Mouse (Mus musculus): ENCODE data around the gene Col23a1.
"Not testable (repeated sequence)": the region's sequence is repeated elsewhere in the genome, so short reads cannot be mapped to it uniquely, and the experiment has no call there.

Gene Col23a1

GRCm38 (mm10) chr11:51328387-51328942, 38.7 kb downstream of the Col23a1 start:
- no peak for DNase-seq (ENCODE audit: low read depth, low spot score)

DNA sequence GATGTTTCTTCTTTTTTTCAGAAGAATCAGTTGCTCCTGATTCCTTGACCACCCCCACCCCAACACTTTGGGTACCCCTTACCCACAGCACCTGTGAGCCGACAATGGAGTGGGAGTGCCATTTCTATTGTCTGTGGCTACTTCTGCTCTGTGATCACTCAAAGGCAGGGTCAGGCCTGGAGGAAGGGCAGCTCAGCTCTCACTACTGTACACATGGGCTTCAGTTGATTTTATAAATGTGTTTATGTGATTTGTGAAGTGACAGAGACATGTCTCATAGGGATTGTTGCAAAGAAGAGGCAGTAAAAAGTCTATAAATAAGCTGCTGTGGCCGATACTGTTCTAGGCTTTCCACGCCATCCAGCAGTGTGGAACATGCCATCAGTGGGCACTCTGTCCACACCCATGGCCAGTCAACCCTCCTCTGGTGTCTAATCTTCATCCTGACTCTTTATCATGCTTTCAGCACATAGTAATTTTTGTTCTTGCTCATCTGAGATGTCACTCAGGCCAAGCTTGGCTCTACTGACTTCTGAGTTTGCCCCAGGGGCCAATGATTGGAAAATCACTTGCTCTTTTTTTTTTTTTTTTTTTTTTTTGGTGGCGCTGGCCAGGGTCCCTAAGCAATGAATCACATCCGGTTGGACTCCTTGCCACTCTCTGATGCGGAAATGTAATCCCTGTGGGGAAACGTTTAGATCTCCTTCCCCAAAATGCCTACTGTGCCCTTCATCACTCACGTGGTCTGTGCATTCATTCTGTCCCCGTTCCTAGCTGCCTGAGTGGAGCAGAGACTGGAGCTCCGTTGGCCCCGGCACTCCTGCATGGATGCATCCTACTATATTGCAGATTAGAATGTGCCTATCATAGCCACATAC, 40.4 kb downstream of the Col23a1 start:
- DNase-seq (ENCODE audit: low read depth, low spot score), result no peak

GRCm38 (mm10) chr11:51334017-51334416, 44.3 kb downstream of the Col23a1 start:
- no peak for DNase-seq (ENCODE audit: low read depth, low spot score)

- no peak for DNase-seq (ENCODE audit: low read depth, low spot score)
Measured at GRCm38 (mm10) chr11:51337585-51337984, 47.9 kb downstream of the Col23a1 start.

- DNase-seq (ENCODE audit: low read depth, low spot score), result no peak
Measured at GRCm38 (mm10) chr11:51338416-51338815, 48.7 kb downstream of the Col23a1 start.

- DNase-seq (ENCODE audit: low read depth, low spot score), result no peak
Measured at GRCm38 (mm10) chr11:51341091-51341490, 51.4 kb downstream of the Col23a1 start.

DNA sequence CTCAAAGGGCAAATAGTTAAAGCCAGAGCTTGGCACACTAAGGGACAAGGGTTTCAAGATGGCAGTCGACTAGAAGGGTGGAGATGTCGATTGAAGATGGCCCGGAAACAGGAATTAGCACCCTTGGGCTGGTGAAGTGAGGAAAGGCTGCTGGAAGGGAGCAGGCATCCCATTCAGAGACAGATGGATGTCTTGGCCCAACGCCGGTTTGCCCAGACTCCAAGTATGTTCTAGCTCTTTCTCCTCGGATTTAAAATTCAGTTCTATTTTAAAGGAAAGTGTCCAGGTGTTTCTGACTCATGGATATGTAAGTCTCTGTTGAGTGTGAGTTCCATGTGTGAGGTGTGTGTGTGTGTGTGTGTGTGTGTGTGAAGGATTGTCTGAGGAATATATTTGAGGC, 53.1 kb downstream of the Col23a1 start:
- DNase-seq (ENCODE audit: low read depth, low spot score), result no peak

DNA sequence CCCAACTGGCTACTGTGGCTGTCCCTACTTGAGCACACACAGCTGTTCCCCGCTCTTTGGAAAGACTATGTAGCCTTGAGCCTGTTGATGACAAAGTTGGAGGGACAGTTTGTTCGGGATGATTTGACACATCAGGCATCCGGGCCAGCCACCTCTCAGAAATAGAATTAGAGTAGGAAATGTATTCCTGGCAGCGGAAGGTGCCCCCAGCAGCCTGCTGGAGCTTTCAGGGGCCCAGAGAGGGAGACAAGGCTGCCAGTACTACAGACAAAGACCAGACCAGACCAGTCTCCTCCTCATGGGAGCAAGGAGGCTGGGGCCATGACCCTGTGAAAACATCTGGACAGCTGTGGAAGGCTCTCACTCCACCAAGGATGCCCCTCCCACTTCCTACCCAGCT, 53.6 kb downstream of the Col23a1 start:
- no peak for DNase-seq (ENCODE audit: low read depth, low spot score)

DNA sequence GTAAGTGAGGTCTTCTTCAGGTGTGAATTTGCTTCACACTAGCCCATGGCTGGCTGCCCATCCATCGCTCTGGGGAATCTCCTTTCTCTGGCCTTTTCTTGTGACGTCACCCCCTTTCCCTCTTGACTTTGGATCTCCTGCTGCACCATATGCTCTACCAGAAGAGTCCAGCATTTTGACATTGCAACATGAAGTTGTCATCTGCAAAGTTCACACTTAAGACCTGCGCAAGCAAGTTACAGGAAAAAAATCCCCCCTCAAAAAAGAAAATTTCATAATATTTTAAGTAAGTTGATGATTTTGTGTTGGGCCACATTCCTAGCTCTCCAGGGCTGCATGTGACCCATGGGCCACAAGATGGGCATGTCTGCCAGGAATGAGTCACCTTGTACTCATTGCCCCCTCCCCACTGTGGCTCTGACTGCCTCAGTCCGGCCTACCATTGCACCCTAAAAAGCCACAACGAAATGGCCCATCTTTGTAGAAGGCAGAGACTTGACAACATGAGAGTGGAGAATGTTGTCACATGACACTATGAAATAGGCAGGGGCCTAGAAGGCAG, 54.1 kb downstream of the Col23a1 start:
- no peak for DNase-seq (ENCODE audit: low read depth, low spot score)

- DNase-seq (ENCODE audit: low read depth, low spot score), result no peak
Measured at GRCm38 (mm10) chr11:51345481-51346465, 56.1 kb downstream of the Col23a1 start.

DNA sequence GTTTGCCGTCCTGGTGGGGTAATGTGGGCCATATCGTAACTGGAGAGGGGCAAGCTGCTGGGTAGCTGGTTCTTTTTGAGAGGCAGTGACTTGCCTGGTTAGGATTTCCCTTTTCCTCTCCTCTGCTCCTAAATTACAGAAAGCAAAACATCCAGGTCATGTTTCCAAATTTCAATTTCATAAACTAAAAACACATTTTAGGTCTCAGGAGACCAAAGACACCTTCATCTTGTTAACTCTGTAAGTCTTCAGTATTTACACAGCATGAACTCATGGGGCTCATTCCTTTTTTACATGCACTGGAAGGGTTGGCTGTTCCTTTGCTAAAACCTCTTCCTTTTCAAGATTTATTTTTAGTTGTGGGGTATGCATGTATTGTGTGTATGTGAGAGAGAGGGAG, 58.0 kb downstream of the Col23a1 start:
- no peak for DNase-seq (ENCODE audit: low read depth, low spot score)

DNA sequence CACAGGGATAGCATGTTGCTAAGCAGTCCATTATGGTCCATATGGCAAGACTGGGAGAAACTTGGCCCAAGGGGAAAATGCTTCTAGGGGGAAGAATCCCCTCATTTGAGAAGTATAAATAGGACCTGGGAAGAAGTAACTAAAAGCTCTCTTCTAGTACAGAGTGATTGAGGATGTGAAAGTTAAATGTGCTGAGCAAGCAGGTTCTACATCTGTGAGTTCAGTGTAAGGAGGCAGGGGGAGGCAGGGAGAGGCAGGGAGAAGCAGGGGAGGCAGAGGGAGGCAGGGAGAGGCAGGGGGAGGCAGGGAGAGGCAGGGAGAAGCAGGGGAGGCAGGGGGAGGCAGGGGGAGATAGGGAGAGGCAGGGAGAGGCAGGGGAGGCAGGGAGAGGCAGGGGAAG, 59.9 kb downstream of the Col23a1 start:
- no peak for DNase-seq (ENCODE audit: low read depth, low spot score)

DNA sequence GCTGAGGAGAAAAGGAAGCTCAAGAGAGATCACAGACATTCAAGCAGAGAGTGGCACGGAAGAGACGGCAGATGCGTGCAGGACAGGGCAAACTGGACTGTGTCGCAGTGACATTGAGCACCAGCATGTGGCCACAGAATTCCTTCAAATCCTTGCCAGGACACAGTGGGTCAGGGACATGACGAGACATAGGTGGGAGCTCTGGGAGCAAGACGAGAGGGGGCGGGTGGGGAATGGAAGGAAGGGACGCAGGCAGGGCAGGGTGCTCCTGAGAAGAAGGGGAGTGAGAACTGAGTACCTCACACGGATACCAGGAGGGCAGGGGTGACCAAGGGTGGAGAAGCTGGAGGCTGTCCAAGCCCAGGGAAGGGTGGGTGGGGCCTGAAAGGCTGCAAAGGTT, 61.4 kb downstream of the Col23a1 start:
- no peak for DNase-seq (ENCODE audit: low read depth, low spot score)

- DNase-seq (ENCODE audit: low read depth, low spot score), result no peak
Measured at GRCm38 (mm10) chr11:51351841-51352240, 62.1 kb downstream of the Col23a1 start.

- no peak for DNase-seq (ENCODE audit: low read depth, low spot score)
Measured at GRCm38 (mm10) chr11:51353746-51354145, 64.0 kb downstream of the Col23a1 start.

GRCm38 (mm10) chr11:51358981-51359380, 69.3 kb downstream of the Col23a1 start:
- DNase-seq (ENCODE audit: low read depth, low spot score), result not testable (repeated sequence)

GRCm38 (mm10) chr11:51364353-51364752, 74.6 kb downstream of the Col23a1 start:
- DNase-seq (ENCODE audit: low read depth, low spot score), result no peak

DNA sequence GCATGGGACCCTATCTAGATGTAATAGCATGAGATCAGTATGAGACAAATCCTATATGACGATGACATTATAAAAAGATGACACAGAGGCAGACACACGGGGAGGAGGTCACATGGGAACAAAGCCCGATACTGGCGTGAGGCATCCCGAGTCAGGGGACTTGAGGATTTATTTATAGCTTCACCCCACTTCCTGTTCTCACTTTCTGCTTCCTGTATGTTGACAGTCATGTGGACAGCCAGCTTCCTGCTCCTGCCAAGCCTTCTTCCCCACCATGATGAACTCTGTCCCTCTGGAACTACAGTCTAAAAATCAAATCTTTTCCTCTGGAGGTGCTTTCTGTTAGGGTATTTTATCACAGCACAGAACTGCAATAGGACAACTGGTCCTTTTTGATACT, 77.6 kb downstream of the Col23a1 start:
- no peak for DNase-seq (ENCODE audit: low read depth, low spot score)

- no peak for DNase-seq (ENCODE audit: low read depth, low spot score)
Measured at GRCm38 (mm10) chr11:51370273-51370672, 80.6 kb downstream of the Col23a1 start.

DNA sequence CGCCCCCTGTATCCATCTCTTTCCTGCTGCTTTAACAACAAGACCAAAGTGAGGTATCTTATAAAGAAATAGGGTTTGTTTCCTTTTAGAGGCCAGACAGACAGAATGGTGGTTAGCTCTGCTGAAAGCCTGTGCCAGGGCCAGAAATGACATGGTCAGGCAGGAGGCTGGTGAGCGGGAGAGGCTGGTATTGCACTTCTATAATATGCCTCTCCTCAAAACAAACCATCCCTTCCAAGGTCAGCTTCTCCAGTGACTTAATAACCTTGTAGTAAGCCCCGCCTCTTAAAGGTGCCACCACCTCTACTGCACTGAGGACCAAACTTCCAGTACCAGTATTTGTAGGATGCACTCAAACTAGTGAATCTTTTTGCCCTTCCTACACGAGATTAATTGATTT, 81.6 kb downstream of the Col23a1 start:
- no peak for DNase-seq (ENCODE audit: low read depth, low spot score)

- no peak for DNase-seq (ENCODE audit: low read depth, low spot score)
Measured at GRCm38 (mm10) chr11:51371926-51372325, 82.2 kb downstream of the Col23a1 start.

GRCm38 (mm10) chr11:51377199-51377598, 87.5 kb downstream of the Col23a1 start:
- no peak for DNase-seq (ENCODE audit: low read depth, low spot score)

All from ES-CJ7 (cell line).